Mouse (Mus musculus) thymus, adult 2 months (tissue): ENCODE results near the gene Rnf6.

Source experiments
- CTCF ChIP-seq: fragments of 200-500 bp; IDR thresholded peaks from 2 replicates; pipeline ENCODE4 v1.5.1; 2012; ENCODE audit warnings: mild to moderate bottlenecking, control low read depth, low read length, moderate library complexity, borderline replicate concordance; ENCODE audit not compliant: control insufficient read depth, poor library complexity, insufficient read depth; ENCODE audit errors: extremely low read depth
- POLR2A ChIP-seq: fragments of 200-500 bp; IDR thresholded peaks from 2 replicates; pipeline ENCODE4 v1.6.1; 2012; ENCODE audit warnings: mild to moderate bottlenecking, low read length, control low read depth, moderate library complexity; ENCODE audit not compliant: control insufficient read depth, poor library complexity, insufficient read depth; ENCODE audit errors: extremely low read depth

DNA sequence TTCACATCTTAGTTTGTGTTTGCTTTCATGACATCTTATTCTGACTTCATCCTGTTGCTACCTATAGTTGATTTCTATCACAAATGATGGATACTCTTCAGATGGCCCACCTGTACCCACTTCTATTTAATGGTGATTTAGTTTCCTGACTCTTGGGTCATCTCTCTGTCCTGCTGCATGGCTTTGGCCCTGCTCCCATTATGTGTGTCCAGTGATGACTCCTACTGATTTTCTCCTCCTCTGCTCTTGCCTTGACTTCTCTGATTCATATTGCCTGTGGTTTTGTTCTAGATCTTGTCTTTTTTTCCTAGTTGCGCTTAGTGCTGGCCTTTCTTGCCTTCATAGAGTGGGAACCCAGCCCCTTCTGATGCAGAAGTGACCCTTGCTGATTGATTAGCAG is 25.0 kb upstream of the Rnf6 start:
- TF ChIP-seq CTCF: no peak
- no peak for TF ChIP-seq POLR2A
